Mouse (Mus musculus) small intestine, adult 2 months (tissue): Measurements from ENCODE around the gene Vgll4. TPM values are rescaled to one million over a fixed set of nuclear protein-coding genes. Genes with fewer than 3 reads are reported as not detected.

Experiments
- H3K27ac ChIP-seq: fragments of 200-500 bp; 2 replicates; pipeline ENCODE4 v1.5.1; 2012; ENCODE audit warnings: low read depth, low read length, control low read depth, inconsistent platforms; ENCODE audit not compliant: insufficient read depth
- H3K27me3 ChIP-seq: fragments of 200-500 bp; 2 replicates; pipeline ENCODE4 v1.6.1; 2012; ENCODE audit warnings: mild to moderate bottlenecking, moderate library complexity, low read length, inconsistent platforms; ENCODE audit not compliant: control insufficient read depth, insufficient read depth
- H3K36me3 ChIP-seq: fragments of 200-500 bp; 2 replicates; pipeline ENCODE4 v1.6.1; 2012; ENCODE audit warnings: mild to moderate bottlenecking, low read length, control low read depth, inconsistent platforms; ENCODE audit not compliant: control insufficient read depth, insufficient read depth
- H3K4me1 ChIP-seq: fragments of 200-500 bp; 2 replicates; pipeline ENCODE4 v1.6.1; 2012; ENCODE audit warnings: low read length, inconsistent platforms, mixed read lengths; ENCODE audit not compliant: control insufficient read depth, insufficient read depth, insufficient read length
- H3K4me3 ChIP-seq: fragments of 200-500 bp; 2 replicates; pipeline ENCODE4 v1.5.1; 2012; ENCODE audit warnings: low read depth, mild to moderate bottlenecking, control low read depth, inconsistent platforms, low read length, moderate library complexity
- CTCF ChIP-seq: fragments of 200-500 bp; IDR thresholded peaks from 2 replicates; pipeline ENCODE4 v1.5.1; 2012; ENCODE audit warnings: low read depth, mild to moderate bottlenecking, control low read depth, inconsistent platforms, low read length, moderate library complexity, mixed read lengths; ENCODE audit not compliant: insufficient replicate concordance, insufficient read length; ENCODE audit errors: extremely low read depth
- POLR2A ChIP-seq: fragments of 200-500 bp; IDR thresholded peaks from 2 replicates; pipeline ENCODE4 v1.6.1; 2012; ENCODE audit warnings: low read depth, mild to moderate bottlenecking, control low read depth, inconsistent platforms, low read length, moderate library complexity
- WGBS: fragments of 180-500 bp; shearing (Covaris S2); methylation state at CpG from one replicate; pipeline ENCODE4 v1.1.7; 2018; 5-methylcytosine and 5-hydroxymethylcytosine counted together
- polyA plus RNA-seq: library from polyadenylated mRNA; depleted of rRNA; stranded (reverse); fragments of >200 nt; gene quantifications from 2 replicates; pipeline ENCODE4 v1.2.3, GENCODE M21; 2012

Gene Vgll4
- polyA plus RNA-seq, 1 experiment = 48.1 TPM

DNA sequence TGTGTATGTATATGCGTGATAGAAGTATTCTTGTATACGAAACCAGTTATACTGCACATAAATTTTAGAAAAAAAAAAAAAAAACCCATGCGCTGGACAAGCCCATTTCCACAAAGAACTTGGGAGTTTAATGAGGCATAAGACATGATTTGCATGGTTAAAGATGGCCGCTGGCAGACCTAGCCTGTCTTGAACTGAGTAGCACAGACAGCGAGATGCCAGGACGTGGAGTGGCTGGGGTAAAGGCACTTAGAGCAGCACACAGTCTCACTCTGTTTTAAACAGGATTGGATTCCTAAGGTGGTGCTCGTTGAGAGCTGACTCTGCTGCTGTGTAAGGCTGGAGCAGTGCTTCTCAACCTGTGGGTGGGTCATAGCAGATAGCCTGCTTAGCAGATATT, 134.4 kb downstream of the Vgll4 start:
- no peak overlapping the region for H3K27ac ChIP-seq
- no peaks in the 10 kb centered on the region for H3K27me3 ChIP-seq
- peaks cover 8% of the 10 kb centered on the region; the same call in 1 of the 2 replicates for H3K4me1 ChIP-seq
- H3K36me3 ChIP-seq = no peaks in the 10 kb centered on the region
- no peak for TF ChIP-seq CTCF
- no peak for TF ChIP-seq POLR2A
- WGBS = 93% methylated on average over 7 of the region's 7 CpGs
- H3K4me3 ChIP-seq = no peak overlapping the region

DNA sequence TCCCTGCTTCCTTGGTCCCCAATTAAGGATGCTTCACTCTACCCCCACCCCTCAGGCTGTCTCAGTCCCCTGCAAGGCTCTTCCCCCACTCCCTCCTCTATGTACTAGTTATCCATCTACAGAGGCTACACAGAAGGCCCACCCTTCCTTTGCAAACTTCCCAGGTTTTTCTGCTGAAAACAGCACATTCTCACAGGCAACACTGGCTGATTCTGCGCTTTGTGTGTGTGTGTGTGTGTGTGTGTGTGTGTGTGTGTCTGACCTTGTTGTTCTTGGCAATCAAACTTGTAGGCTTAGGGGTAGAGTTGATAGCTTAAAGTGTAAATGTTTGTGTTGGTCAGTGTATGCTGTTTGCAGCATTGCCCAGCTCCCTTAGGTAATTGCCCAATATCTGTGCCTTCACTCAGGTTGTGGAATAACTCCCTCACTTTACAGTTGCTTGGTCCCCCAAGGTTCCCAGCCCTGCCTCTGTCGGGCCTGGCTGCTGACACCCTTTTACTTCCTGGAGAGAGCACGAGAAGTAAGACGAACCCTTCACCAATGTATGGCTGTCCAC, 135.9 kb downstream of the Vgll4 start:
- Histone ChIP-seq H3K36me3 (no peaks in the 10 kb centered on the region), H3K4me1 (peaks cover 4% of the 10 kb centered on the region; the same call in 1 of the 2 replicates), H3K4me3 (no peak overlapping the region), H3K27me3 (no peaks in the 10 kb centered on the region), H3K27ac (no peak overlapping the region)
- TF ChIP-seq CTCF = no peak
- TF ChIP-seq POLR2A = no peak
- 78% methylated on average over 4 of the region's 4 CpGs for WGBS

DNA sequence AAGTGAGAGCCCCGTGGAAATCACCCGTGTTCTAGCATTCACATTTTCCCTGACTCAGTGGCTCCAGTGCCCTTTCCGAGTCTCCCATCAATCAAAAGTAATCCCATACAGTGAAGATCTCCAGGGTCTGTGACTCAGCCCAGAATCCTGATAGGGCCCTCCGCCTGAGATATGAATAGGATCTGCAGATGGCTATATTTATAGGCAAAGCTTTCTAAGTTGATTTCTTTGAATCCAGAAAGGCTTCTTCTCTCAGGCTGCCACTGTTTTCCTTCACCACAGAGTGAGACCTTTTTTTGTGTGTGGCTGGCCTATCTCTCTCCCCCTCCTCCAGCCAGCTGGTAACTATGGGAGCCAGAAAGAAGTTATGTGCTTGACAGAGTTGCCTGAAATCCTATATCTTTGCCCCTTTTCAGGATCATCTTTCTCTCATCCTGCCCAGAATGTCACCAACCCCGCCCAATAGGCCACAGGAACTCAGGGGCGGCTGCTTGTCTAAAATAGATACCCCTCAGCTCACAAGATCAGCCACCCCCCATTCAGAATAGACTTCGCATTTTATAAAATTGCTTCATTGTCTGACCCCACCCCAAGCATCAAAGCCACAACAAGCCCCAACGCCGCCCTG, 136.6 kb downstream of the Vgll4 start:
- H3K27ac ChIP-seq = no peak overlapping the region
- no peak overlapping the region for H3K4me3 ChIP-seq
- no peaks in the 10 kb centered on the region for H3K27me3 ChIP-seq
- TF ChIP-seq POLR2A (no peak), CTCF (no peak)
- WGBS = 86% methylated on average over 9 of the region's 9 CpGs
- H3K36me3 ChIP-seq = no peaks in the 10 kb centered on the region
- H3K4me1 ChIP-seq = peaks cover 4% of the 10 kb centered on the region; the same call in 1 of the 2 replicates

DNA sequence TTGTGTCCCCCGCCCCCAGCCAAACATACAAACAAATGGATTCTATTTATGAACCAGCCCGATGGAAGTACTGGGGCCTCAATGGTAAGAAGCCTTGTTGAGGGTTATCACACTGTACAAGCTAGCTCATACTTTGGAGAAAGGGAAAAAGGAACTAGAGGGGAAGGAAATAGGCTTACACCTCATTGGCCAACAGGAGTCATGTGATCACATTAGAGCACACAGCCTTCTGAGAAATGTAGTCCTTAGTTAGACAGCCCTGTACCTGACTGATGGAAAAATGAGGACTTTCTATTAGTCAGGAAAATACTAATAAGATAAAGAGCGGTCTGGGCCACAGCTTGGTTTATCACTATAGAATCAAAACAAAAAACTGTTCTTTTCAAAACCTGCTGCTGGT, 138.0 kb downstream of the Vgll4 start:
- WGBS = 96% methylated on average over 3 of the region's 3 CpGs
- peaks cover 4% of the 10 kb centered on the region; the same call in 1 of the 2 replicates for H3K4me1 ChIP-seq
- H3K27ac ChIP-seq = no peak overlapping the region
- H3K4me3 ChIP-seq = no peak overlapping the region
- no peaks in the 10 kb centered on the region for H3K36me3 ChIP-seq
- no peaks in the 10 kb centered on the region for H3K27me3 ChIP-seq
- TF ChIP-seq CTCF (no peak), POLR2A (no peak)

DNA sequence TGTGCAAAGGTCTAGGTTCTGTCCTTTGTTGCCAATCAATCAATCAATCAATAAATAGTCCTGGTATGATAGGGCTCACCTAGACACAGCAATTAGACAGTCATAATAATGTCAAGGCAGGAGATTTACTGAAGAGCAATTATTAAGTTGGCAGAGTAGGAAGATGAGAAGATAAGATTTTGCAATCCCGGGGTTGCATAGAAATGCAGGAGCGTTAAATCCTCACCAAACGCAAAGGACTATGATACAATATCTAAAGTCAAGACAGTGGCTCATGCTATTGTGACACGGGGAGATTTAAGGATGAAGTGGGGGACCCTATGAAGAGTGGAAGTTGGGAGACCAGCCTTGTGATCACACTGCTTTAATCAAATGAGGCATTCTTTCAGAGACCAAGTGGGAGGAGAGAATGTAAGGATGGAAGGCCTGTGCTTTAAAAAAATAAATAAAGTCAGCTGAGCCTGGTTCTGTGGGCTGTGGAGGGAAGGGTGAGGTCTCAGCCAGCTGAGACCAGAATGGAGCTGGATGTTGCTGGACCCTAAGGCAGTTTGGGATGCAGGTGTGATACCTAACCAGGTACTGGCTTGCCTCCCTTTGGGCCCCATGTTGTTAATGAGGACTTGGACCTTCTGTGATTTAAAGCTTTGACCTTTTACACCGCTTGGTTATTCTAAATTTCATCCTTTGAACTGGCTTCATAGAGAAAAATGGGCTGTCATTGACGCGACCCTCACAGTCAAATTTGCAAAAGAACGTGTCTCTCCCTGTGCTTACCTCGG, 139.9 kb downstream of the Vgll4 start:
- H3K27ac ChIP-seq = no peak overlapping the region
- H3K27me3 ChIP-seq = no peaks in the 10 kb centered on the region
- no peak overlapping the region for H3K4me3 ChIP-seq
- WGBS = 75% methylated on average over 9 of the region's 9 CpGs
- peaks cover 4% of the 10 kb centered on the region; the same call in 1 of the 2 replicates for H3K4me1 ChIP-seq
- H3K36me3 ChIP-seq = no peaks in the 10 kb centered on the region
- TF ChIP-seq CTCF = no peak
- no peak for TF ChIP-seq POLR2A

DNA sequence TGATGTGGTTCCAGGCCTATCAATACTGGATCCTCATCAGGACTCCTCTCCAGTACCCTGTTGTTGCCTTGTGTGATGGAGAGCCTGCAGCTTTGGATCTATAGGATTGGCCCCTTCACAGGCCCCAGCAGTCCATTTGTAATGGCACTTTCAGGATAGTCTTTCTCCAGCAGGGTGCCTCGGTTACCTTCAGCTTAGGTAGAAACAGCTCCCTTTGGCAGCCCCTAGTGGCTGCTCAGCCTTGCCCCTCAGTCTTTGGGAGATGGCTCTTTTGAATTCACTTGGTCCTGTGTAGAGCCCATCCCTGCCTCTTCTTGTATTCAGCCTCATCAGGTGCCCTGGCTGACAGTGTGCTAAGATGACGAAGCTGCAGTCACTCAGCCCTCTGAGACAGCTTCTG, 142.9 kb downstream of the Vgll4 start:
- Histone ChIP-seq H3K4me1 (no peaks in the 10 kb centered on the region), H3K27ac (no peak overlapping the region), H3K36me3 (no peaks in the 10 kb centered on the region), H3K27me3 (no peaks in the 10 kb centered on the region), H3K4me3 (no peak overlapping the region)
- 85% methylated on average over 2 of the region's 2 CpGs for WGBS
- TF ChIP-seq POLR2A (no peak), CTCF (no peak; the same call in 1 of the 2 replicates)

DNA sequence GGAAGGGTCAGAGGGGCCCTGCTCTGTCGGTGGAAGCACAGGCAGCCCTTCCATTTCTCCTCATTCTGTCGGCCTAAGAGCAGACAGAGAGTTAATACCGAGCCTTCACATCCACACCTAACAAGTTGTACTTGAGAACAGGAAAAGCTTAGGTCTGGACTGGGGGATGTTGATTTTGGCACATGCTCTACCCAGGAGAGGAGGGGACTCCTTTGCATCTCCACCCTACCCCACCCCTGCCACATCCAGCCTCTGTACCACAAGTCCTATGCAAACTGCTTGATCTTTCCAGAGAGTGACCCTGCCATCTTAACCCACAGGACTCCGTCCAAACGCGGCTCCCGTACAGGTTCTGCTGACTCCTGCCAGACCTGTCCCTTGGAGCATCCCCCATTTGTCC, 148.1 kb downstream of the Vgll4 start:
- 88% methylated on average over 7 of the region's 7 CpGs for WGBS
- H3K4me1 ChIP-seq = peaks cover 3% of the 10 kb centered on the region
- TF ChIP-seq CTCF (no peak), POLR2A (no peak)

More for the DNA sequence above, 148.1 kb downstream of the Vgll4 start:
- Histone ChIP-seq H3K36me3 (no peaks in the 10 kb centered on the region), H3K27me3 (no peaks in the 10 kb centered on the region), H3K27ac (no peak overlapping the region), H3K4me3 (no peak overlapping the region)
